Mouse (Mus musculus) intestine, embryonic 15.5 days (tissue): ENCODE data around the gene Rtca. TPM values are rescaled to one million over a fixed set of nuclear protein-coding genes. Genes with fewer than 3 reads are reported as not detected.

ENCODE experiments used
- ATAC-seq: fragments of 200-750 bp; cut with Nextera tagmentation; 2 replicates; pipeline ENCODE4 v1.8.0; 2017; ENCODE audit warnings: moderate TSS enrichment, moderate library complexity
- H3K27ac ChIP-seq: fragments of 300-500 bp; sonication (generic); 2 replicates; pipeline ENCODE4 v1.5.1; 2015; ENCODE audit warnings: mild to moderate bottlenecking, inconsistent platforms
- H3K27me3 ChIP-seq: fragments of 300-500 bp; sonication (generic); replicated peaks from 2 replicates; pipeline ENCODE4 v1.6.1; 2015; ENCODE audit warnings: inconsistent platforms
- H3K36me3 ChIP-seq: fragments of 300-500 bp; sonication (generic); 2 replicates; pipeline ENCODE4 v1.6.1; 2015; ENCODE audit warnings: inconsistent platforms
- H3K4me1 ChIP-seq: fragments of 300-500 bp; sonication (generic); replicated peaks from 2 replicates; pipeline ENCODE4 v1.6.1; 2015; ENCODE audit warnings: inconsistent platforms
- H3K4me2 ChIP-seq: fragments of 300-500 bp; sonication (generic); replicated peaks from 2 replicates; pipeline ENCODE4 v1.6.1; 2015; ENCODE audit warnings: mild to moderate bottlenecking, inconsistent platforms
- H3K4me3 ChIP-seq: fragments of 300-500 bp; sonication (generic); replicated peaks from 2 replicates; pipeline ENCODE4 v1.5.1; 2015; ENCODE audit warnings: inconsistent platforms
- H3K9ac ChIP-seq: fragments of 300-500 bp; sonication (generic); 2 replicates; pipeline ENCODE4 v1.6.1; 2015; ENCODE audit warnings: inconsistent platforms
- H3K9me3 ChIP-seq: fragments of 300-500 bp; sonication (generic); 2 replicates; pipeline ENCODE4 v1.6.1; 2016; ENCODE audit warnings: inconsistent platforms
- WGBS: fragments of 180-500 bp; shearing (Covaris S2); methylation state at CpG from one replicate; pipeline ENCODE4 v1.1.7; 2015; 5-methylcytosine and 5-hydroxymethylcytosine counted together
- polyA plus RNA-seq: library from polyadenylated mRNA; unstranded; fragments of >200 nt; fragmentation: Nextera tagmentation; extraction: Ambion mirVana; gene quantifications from 2 replicates; pipeline ENCODE4 v1.2.1, GENCODE M21; 2015

Rtca gene
- 64.2 and 68.9 TPM in 2 replicates for polyA plus RNA-seq

DNA sequence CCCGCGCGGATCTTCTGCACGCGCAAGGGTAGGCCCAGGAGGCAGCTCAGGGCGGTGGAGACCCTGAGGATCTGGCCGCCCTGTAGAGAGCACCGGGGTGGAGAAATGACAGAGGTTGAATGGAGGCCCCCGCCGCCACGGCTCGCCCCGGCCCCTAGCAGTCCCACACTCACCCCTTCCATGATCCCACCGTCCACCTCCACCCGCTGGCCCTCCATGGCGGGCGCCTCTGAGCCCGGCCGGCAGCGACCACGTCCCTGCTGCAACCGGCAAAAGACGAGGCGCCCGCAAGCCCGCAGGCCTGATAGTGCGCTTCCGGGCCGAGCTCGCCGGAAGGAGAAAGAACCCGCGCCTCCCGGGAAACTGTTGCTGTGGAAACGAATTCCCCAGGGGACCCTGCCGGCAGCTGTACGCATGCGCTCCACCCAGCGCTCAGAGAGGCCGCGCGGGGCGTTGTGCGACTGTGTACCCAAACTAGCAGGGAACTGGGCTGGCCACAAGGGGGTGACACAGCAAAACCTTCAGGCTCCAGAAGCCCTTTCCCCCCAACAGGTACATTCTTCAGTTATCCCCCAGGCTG lies at the start of gene Rtca:
Gene Rtca, minus strand, starts transcription at position 437 of the 580 bp plus-strand sequence.
- 0% methylated on average over 44 of the region's 44 CpGs for WGBS
- H3K4me1 ChIP-seq = peaks cover 16% of the 10 kb centered on the region
- peak; percentile 96 for ATAC-seq

DNA sequence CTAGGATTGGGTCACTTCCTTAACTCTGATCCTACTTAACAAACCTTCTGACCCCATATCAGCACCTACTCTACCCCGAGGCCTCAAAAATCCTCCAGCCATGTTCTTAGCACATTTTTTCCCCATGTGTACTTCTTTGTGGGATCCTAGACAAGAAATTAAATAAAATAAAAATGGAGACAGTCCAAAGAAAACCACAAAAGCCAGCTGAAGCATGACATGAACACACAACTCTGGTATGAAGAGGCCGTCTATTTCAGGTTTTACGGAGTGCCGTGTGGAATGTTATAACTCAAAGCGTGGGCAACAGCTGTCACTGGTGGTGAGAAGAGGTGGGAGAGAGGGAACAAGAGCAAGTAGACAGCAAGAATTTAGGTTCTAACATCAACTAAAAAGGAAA lies 43.4 kb upstream of the Rtca start:
- H3K27ac ChIP-seq = no peak overlapping the region
- no peak overlapping the region for H3K4me3 ChIP-seq
- H3K9ac ChIP-seq = no peak overlapping the region
- WGBS = 92% methylated on average over 5 of the region's 5 CpGs
- no peak overlapping the region for H3K4me2 ChIP-seq
- H3K27me3 ChIP-seq = no peaks in the 10 kb centered on the region
- 0 out of 2 replicates have a peak, but pooled peaks cover 8% of the 10 kb centered on the region for H3K36me3 ChIP-seq
- H3K9me3 ChIP-seq = no peaks in the 10 kb centered on the region
- H3K4me1 ChIP-seq = no peaks in the 10 kb centered on the region
- no peak for ATAC-seq

More for the DNA sequence above, at the start of gene Rtca:
- Histone ChIP-seq H3K4me3 (peak within 1 kb of the TSS; percentile 92), H3K27ac (peak within 1 kb of the TSS; percentile 62; the same call in 1 of the 2 replicates), H3K36me3 (0 out of 2 replicates have a peak, but pooled peaks cover 2% of the 10 kb centered on the region), H3K4me2 (peak within 1 kb of the TSS; percentile 71), H3K9ac (peak within 1 kb of the TSS; percentile 85), H3K27me3 (no peaks in the 10 kb centered on the region), H3K9me3 (no peaks in the 10 kb centered on the region)

DNA sequence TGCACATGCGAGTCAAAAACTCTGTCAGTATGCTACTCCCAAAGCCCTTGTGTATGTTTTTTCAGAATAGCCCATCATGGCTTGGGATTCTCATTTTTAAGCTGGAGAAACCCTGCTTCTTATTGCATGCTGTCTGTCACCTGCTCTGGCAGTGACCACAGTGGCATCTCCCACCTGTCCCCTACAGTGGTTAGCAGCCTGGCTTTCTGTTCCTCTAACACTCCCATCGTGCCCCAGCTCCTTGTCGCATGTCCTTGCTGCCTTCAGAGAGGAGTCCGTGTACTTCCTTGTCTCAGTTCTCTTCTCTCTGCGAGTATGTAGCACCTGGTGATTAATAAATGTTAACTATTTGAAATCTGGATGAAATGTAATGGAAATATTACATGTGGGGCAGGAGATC lies 39.4 kb upstream of the Rtca start:
- Histone ChIP-seq H3K27ac (no peak overlapping the region), H3K4me2 (no peak overlapping the region)
- WGBS = 77% methylated on average over 5 of the region's 5 CpGs

DNA sequence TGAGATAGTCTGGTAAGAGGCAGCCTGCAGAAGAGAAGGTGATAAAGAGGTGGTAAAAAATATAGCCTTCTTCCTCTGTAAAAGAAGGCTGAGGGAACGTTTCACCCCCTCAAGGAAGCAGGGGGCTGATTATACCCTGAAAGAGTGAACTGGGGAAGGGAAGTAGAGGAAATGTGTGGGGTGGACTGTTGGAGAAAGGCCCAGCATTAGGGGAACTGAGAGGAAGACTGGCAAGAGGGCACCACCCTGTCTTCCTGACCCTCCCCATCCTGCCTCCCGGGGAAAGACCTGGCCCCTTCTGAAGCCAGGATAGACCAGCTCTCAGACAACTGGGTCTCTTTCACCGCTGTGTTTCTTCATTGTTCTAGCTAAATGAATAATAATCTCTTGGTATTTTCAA lies 34.5 kb upstream of the Rtca start:
- Histone ChIP-seq H3K27me3 (no peaks in the 10 kb centered on the region), H3K9ac (no peak overlapping the region), H3K4me1 (no peaks in the 10 kb centered on the region), H3K9me3 (no peaks in the 10 kb centered on the region), H3K27ac (no peak overlapping the region), H3K36me3 (peaks cover 9% of the 10 kb centered on the region; the same call in 1 of the 2 replicates), H3K4me2 (no peak overlapping the region), H3K4me3 (no peak overlapping the region)
- no peak for ATAC-seq
- WGBS = 60% methylated on average over 3 of the region's 3 CpGs

More for the DNA sequence above, 39.4 kb upstream of the Rtca start:
- Histone ChIP-seq H3K4me1 (no peaks in the 10 kb centered on the region), H3K4me3 (no peak overlapping the region), H3K36me3 (0 out of 2 replicates have a peak, but pooled peaks cover 8% of the 10 kb centered on the region), H3K9ac (no peak overlapping the region), H3K27me3 (no peaks in the 10 kb centered on the region), H3K9me3 (no peaks in the 10 kb centered on the region)
- no peak for ATAC-seq

DNA sequence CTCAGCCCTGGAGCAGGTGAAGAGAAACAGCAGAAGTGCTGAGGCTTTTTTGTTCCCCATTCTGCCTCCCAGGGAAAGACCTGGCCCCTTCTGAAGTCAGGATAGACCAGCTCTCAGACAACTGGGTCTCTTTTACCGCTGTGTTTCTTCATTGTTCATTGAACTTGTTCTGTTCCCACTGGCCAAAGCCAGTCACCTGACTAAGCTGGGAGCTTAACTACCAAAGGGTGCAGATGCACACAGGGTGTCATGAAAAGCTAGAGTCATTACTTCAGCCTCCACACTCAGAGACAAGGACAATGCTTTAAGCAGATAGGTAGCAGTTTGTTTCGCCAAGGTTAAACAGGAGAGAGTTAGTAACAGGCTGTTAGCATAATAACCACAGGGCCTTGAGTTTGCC lies 34.1 kb upstream of the Rtca start:
- no peak for ATAC-seq
- WGBS = 78% methylated on average over 2 of the region's 2 CpGs
- no peaks in the 10 kb centered on the region for H3K4me1 ChIP-seq
- no peak overlapping the region for H3K4me3 ChIP-seq
- no peak overlapping the region for H3K4me2 ChIP-seq
- H3K27ac ChIP-seq = no peak overlapping the region
- peaks cover 6% of the 10 kb centered on the region; the same call in 1 of the 2 replicates for H3K36me3 ChIP-seq
- no peaks in the 10 kb centered on the region for H3K9me3 ChIP-seq
- no peak overlapping the region for H3K9ac ChIP-seq
- H3K27me3 ChIP-seq = no peaks in the 10 kb centered on the region

DNA sequence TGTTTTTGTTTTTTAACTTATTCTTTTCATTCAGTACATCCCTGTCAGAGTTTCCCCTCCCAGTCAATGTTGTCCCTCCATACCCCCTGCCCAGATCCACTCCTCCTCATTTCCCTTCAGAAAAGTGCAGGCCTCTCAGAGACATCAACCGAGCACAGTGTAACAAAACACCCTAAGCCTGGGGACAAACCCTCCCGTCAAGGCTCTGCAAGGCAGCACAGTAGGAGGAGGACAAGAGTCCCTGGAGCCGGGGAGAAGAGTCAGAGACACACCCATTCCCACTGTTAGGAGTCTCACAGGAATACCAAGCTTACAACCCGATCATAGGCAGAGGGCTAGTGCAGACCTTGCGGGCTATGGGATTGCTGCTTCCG lies 29.2 kb upstream of the Rtca start:
- Histone ChIP-seq H3K27me3 (no peaks in the 10 kb centered on the region), H3K9me3 (no peaks in the 10 kb centered on the region), H3K4me3 (no peak overlapping the region), H3K36me3 (peaks cover 12% of the 10 kb centered on the region), H3K27ac (no peak overlapping the region), H3K9ac (no peak overlapping the region), H3K4me2 (no peak overlapping the region), H3K4me1 (no peaks in the 10 kb centered on the region)
- no peak for ATAC-seq
- WGBS = 49% methylated on average over 6 of the region's 6 CpGs

DNA sequence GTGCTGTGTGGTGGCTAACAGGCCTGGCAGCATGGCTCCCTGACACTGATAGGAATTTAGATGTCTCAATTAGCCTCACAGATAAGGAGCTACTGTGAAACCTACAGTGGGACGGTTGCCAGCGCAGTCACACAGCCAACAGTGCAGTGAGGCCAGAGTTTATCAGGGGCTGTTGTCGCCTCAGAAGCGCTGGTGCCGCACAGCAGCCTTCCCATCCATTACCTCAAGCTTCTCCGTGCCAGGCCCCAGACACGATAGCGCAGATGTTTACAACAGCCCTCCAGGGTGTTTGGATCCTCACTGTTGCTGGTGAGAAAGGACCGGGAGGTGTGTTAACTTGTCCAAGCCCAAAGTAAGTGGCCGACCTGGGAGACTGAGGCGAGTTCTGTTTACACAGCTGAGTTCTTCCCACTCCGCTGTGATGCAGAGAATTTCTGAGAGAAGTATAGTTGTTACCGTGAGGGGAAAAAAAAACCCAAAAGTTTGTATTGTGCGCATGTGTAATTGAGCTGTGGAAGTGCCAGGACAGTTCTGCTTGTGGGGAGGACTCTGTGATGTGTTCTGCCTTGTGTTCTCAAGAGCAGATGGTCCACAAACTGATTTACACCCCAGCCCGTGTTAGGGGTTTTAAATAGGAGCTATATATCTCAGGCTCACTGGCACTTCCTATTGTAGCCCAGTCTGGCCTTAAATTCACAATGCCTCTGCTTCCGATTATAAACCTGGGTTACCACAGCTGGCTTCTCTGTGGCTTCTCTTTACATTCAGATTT lies 28.6 kb upstream of the Rtca start:
- peak; percentile 71 for ATAC-seq
- Histone ChIP-seq H3K4me3 (no peak overlapping the region), H3K27me3 (no peaks in the 10 kb centered on the region), H3K9ac (no peak overlapping the region), H3K4me2 (no peak overlapping the region), H3K9me3 (no peaks in the 10 kb centered on the region), H3K27ac (no peak overlapping the region), H3K4me1 (no peaks in the 10 kb centered on the region), H3K36me3 (peaks cover 12% of the 10 kb centered on the region)
- WGBS = 37% methylated on average over 16 of the region's 16 CpGs

DNA sequence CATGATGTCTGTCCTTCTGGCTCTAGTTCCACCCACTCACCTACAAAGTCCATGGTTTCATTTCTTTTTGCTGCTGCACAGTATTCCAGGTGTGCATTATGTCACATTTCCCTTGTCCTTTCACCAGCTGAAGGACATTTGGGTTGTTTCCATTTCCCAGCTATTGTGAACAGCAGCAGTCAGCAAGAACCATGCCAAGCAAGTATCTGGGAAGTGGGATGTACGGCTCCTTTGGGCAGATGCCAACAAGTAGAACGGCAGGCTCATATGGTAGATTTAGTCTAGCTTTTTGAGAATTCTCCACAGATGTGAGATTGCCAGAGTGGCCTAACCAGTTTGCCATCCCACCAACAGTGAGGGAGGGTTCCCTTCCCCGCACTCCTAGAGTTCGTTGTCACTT lies 22.8 kb upstream of the Rtca start:
- peaks cover 7% of the 10 kb centered on the region; the same call in 1 of the 2 replicates for H3K36me3 ChIP-seq
- ATAC-seq = no peak
- H3K4me1 ChIP-seq = no peaks in the 10 kb centered on the region
- WGBS = 80% methylated on average over 4 of the region's 4 CpGs
- H3K4me2 ChIP-seq = no peak overlapping the region
- H3K9me3 ChIP-seq = no peaks in the 10 kb centered on the region
- H3K27ac ChIP-seq = no peak overlapping the region
- H3K9ac ChIP-seq = no peak overlapping the region
- H3K4me3 ChIP-seq = no peak overlapping the region
- no peaks in the 10 kb centered on the region for H3K27me3 ChIP-seq

DNA sequence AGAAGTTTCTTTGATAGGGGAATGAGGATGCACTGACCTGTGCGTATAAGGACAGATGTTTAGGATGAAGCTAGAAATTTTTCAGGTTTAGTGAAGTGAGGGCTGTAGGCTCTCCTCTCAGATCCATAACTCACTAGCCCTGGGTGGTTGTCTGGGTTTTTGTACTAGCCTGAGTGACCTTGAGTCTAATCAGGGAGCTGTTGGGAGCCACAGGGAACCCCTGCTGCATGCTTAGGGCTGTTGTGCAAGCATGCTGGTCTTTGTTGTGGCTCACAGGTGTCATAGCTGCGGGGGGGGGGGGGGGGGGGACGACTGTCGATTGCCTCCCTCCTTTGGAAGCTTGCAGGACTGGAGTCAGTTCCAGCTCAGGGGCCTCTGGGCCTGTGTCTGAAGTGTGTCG lies 21.7 kb upstream of the Rtca start:
- Histone ChIP-seq H3K4me2 (no peak overlapping the region), H3K36me3 (peaks cover 3% of the 10 kb centered on the region; the same call in 1 of the 2 replicates), H3K27ac (no peak overlapping the region), H3K9me3 (no peaks in the 10 kb centered on the region), H3K27me3 (no peaks in the 10 kb centered on the region), H3K4me3 (no peak overlapping the region), H3K9ac (no peak overlapping the region), H3K4me1 (no peaks in the 10 kb centered on the region)
- ATAC-seq = no peak
- WGBS = 56% methylated on average over 4 of the region's 5 CpGs

DNA sequence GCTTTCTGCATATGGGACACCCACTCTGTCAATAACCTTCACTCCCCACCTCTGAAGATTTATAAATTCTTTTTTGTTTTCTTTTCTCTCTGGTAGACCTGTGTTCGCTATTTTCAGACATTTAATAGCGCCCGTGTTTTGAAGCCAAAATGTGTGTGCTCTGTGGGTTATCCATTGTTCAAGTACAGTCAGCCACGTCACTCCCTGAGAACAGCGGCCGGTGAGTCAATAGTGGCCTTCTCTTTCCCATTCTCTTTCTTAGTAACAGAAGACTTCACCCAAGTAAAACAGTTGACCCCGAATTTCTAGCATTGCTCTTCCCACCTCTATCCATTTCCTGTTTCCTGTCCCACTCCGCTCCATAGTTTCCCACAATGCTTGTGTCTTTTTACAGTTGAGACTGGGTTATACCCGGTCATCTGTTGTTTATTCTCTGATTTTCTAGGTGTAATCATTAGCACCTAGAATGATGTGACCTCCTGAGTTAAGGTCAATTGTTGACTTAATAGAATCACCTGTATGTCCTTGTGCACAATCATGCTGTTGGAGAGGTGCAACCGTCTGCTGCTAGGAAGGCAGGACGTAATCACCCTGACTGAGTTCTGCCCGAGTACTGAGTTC lies 12.2 kb upstream of the Rtca start:
- H3K27me3 ChIP-seq = no peaks in the 10 kb centered on the region
- no peaks in the 10 kb centered on the region for H3K9me3 ChIP-seq
- no peak for ATAC-seq
- H3K4me3 ChIP-seq = no peak overlapping the region
- WGBS = 82% methylated on average over 12 of the region's 12 CpGs
- H3K36me3 ChIP-seq = no peaks in the 10 kb centered on the region
- no peak overlapping the region for H3K9ac ChIP-seq
- H3K27ac ChIP-seq = no peak overlapping the region
- H3K4me2 ChIP-seq = no peak overlapping the region
- no peaks in the 10 kb centered on the region for H3K4me1 ChIP-seq

DNA sequence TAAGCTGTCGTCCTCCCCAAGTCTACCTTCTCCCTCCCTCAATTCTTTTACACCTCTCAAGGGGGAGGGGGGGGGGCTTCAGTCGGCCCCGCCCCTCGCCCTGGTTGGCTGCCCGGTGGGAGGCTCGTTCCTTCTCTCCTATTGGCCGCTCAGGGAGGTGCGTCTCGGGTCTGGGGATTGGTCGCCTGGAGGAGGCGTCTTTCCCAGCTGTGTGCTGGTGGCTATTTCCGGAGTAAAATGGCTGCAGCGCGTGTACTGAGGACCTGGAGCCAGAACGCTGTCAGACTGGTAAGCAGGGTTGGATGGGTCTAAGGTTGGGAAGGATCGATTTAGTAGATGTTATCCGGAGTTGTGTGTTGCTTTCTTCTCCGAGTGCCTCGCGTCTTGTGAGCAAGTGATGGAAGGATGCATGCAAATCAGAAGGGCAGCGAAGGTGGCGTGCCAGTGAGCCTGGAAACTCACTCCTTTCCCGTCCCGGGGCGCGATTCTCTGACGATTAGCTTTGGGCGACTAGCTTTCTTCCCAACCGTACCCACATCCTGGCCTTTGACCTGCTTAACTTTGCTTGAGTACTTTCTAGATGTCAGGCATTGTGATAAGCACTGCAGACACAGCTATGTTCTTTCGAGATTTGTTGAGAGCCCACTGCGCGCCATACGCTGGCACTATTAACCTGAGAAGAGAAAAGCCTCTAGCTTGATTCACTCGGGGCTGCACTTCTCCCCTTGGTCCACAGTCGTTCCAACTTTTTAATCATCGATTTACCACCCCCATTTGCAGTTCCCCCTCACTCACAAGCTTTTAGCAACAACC lies 5.1 kb upstream of the Rtca start, which contains the start of gene Dbt:
Gene Dbt, plus strand, starts transcription at position 167 of the 813 bp plus-strand sequence.
- WGBS = 1% methylated on average over 36 of the region's 36 CpGs
- H3K4me3 ChIP-seq = peak within 1 kb of the TSS; percentile 54
- H3K27ac ChIP-seq = no peak within 1 kb of the TSS
- no peaks in the 10 kb centered on the region for H3K9me3 ChIP-seq
- H3K27me3 ChIP-seq = no peaks in the 10 kb centered on the region
- peak within 1 kb of the TSS; percentile 74 for H3K4me2 ChIP-seq
- peaks cover 11% of the 10 kb centered on the region; the same call in 1 of the 2 replicates for H3K4me1 ChIP-seq
- H3K36me3 ChIP-seq = no peaks in the 10 kb centered on the region
- ATAC-seq = peak; percentile 95
- H3K9ac ChIP-seq = peak within 1 kb of the TSS; percentile 53
